Mouse (Mus musculus): ENCODE measurements around the gene Rbfox3.

DNA sequence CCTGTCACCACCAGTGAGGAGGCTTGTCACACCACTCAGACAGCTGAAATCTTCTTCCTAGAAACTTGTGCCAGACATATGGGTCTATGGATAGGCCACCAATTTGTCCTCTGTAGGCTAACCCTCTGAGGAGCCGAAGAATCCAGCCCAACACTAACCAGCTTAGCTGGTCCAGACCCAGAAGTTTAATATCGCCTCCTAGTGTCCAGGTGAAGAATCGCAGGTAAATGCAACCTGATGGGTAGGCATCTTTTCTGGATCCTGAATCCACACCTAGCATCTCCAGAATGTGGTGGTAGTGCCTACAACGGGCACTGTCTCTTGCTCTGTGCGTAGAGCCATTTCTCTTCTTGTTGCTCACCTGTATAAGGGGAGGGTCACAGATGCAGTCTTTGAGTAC, 391.1 kb downstream of the Rbfox3 start:
- TF ChIP-seq POLR2AphosphoS5 (IDR thresholded peaks at IDR 0.05; ENCODE audit: insufficient replicate concordance, low read depth, low read length), result no peak
- no peak for TF ChIP-seq GATA1 (IDR thresholded peaks at IDR 0.05; ENCODE audit: borderline replicate concordance, low read length)

Measured in G1E (cell line).